Mouse (Mus musculus): ENCODE data around the gene Gdpgp1. TPM values are rescaled to one million over a fixed set of nuclear protein-coding genes. Genes with fewer than 3 reads are reported as not detected.

Gene Gdpgp1
- total and polyA plus RNA-seq, 3 experiments: 2.0 to 3.6 (median 3.0) TPM

- no peak overlapping the region for H3K27ac ChIP-seq (ENCODE audit: insufficient read depth, low read depth)
- H3K9ac ChIP-seq (ENCODE audit: insufficient read depth, low read depth): no peak overlapping the region
- no peaks in the 10 kb centered on the region for H3K9me3 ChIP-seq (replicated peaks; ENCODE audit: low read length)
- DNase-seq (ENCODE audit: extremely low read depth): no peak
- dilution Hi-C loops (cut with MboI; ENCODE audit: extremely low pct_ligation_motif_present, extremely low pct_unique_long_range_greater_than_20kb, low sequenced_read_pairs): no loop called here
- no peak overlapping the region for H3K4me3 ChIP-seq (replicated peaks in 1 of 3; ENCODE audit: low read depth in 2 of 3, low read length in 2 of 3, poor library complexity in 1 of 3)
- no peaks in the 10 kb centered on the region for H3K27me3 ChIP-seq (replicated peaks)
- TF ChIP-seq IRF4 (IDR thresholded peaks at IDR 0.05; ENCODE audit: low read depth, low read length): no peak
- H3K4me2 ChIP-seq (ENCODE audit: insufficient read depth, low read depth, poor library complexity, severe bottlenecking): no peak overlapping the region
- in situ Hi-C loops (cut with MboI; ENCODE audit: low pct_ligation_motif_present, low pct_unique_long_range_greater_than_20kb, low sequenced_read_pairs): loop anchor here (25.0 kb wide), 1 partner anchor 252 kb away; the partner anchor contains the start of gene Zfp710
- H3K4me1 ChIP-seq (ENCODE audit: control insufficient read depth in 1 of 2, insufficient read depth in 2 of 2): peaks cover 3 to 30% of the 10 kb centered on the region in 2 experiments; a peak in 2 of 4 replicates
- H3K36me3 ChIP-seq (replicated peaks in 1 of 2; ENCODE audit: control insufficient read depth in 1 of 2, insufficient read depth in 1 of 2, low read length in 1 of 2): peaks cover 32 to 41% of the 10 kb centered on the region in 2 experiments
- H3K79me2 ChIP-seq (replicated peaks; ENCODE audit: control insufficient read depth, extremely low read depth, insufficient read depth, poor library complexity, severe bottlenecking): peaks cover 25% of the 10 kb centered on the region
Measured at GRCm38 (mm10) chr7:80264606-80265005, 31.9 kb downstream of the Gdpgp1 start.

- no peak for DNase-seq (ENCODE audit: extremely low read depth)
- Histone ChIP-seq H3K4me1 (ENCODE audit: control insufficient read depth in 1 of 2, insufficient read depth in 2 of 2) (peaks cover 9 to 40% of the 10 kb centered on the region in 2 experiments; a peak in 3 of 4 replicates), H3K9ac (ENCODE audit: insufficient read depth, low read depth) (no peak overlapping the region), H3K9me3 (replicated peaks; ENCODE audit: low read length) (no peaks in the 10 kb centered on the region), H3K27me3 (replicated peaks) (no peaks in the 10 kb centered on the region), H3K36me3 (replicated peaks in 1 of 2; ENCODE audit: control insufficient read depth in 1 of 2, insufficient read depth in 1 of 2, low read length in 1 of 2) (peaks cover 37 to 56% of the 10 kb centered on the region in 2 experiments), H3K79me2 (replicated peaks; ENCODE audit: control insufficient read depth, extremely low read depth, insufficient read depth, poor library complexity, severe bottlenecking) (peaks cover 26% of the 10 kb centered on the region), H3K4me3 (replicated peaks in 1 of 3; ENCODE audit: low read depth in 2 of 3, low read length in 2 of 3, poor library complexity in 1 of 3) (no peak overlapping the region), H3K4me2 (ENCODE audit: insufficient read depth, low read depth, poor library complexity, severe bottlenecking) (no peak overlapping the region), H3K27ac (ENCODE audit: insufficient read depth, low read depth) (no peak overlapping the region)
- in situ Hi-C loops (cut with MboI; ENCODE audit: low pct_ligation_motif_present, low pct_unique_long_range_greater_than_20kb, low sequenced_read_pairs): loop anchor here (25.0 kb wide), 1 partner anchor 255 kb away; the partner anchor contains the start of gene Zfp710
- dilution Hi-C loops (cut with MboI; ENCODE audit: extremely low pct_ligation_motif_present, extremely low pct_unique_long_range_greater_than_20kb, low sequenced_read_pairs): no loop called here
- TF ChIP-seq IRF4 (IDR thresholded peaks at IDR 0.05; ENCODE audit: low read depth, low read length) (no peak), POLR2AphosphoS2 (IDR thresholded peaks at IDR 0.05; ENCODE audit: low read depth, low read length) (no peak), MYC (IDR thresholded peaks at IDR 0.05; ENCODE audit: low read depth, low read length) (no peak), GABPA (IDR thresholded peaks at IDR 0.05; ENCODE audit: insufficient replicate concordance, low read depth, low read length) (no peak), ZC3H11A (IDR thresholded peaks at IDR 0.05; ENCODE audit: low read depth, low read length) (no peak), USF1 (IDR thresholded peaks at IDR 0.05; ENCODE audit: low read depth, low read length) (no peak), MXI1 (IDR thresholded peaks at IDR 0.05; ENCODE audit: low read depth, low read length) (no peak), CHD1 (IDR thresholded peaks at IDR 0.05; ENCODE audit: low read depth, low read length) (no peak), MAX (IDR thresholded peaks at IDR 0.05; ENCODE audit: low read length) (no peak), CHD2 (IDR thresholded peaks at IDR 0.05; ENCODE audit: low read length) (no peak), MAZ (IDR thresholded peaks at IDR 0.05; ENCODE audit: low read depth, low read length) (no peak), UBTF (IDR thresholded peaks at IDR 0.05; ENCODE audit: low read depth, low read length) (no peak), MEF2A (IDR thresholded peaks at IDR 0.05; ENCODE audit: borderline replicate concordance, low read depth, low read length) (no peak), NRF1 (IDR thresholded peaks at IDR 0.05; ENCODE audit: low read depth, low read length) (no peak), JUND (conservative IDR thresholded peaks at IDR 0.05; ENCODE audit: low read depth, low read length) (no peak), JUN (IDR thresholded peaks at IDR 0.05; ENCODE audit: insufficient read depth, low read depth, low read length) (no peak), EP300 (IDR thresholded peaks at IDR 0.05; ENCODE audit: low read length) (no peak), RCOR1 (conservative IDR thresholded peaks at IDR 0.05; ENCODE audit: low read depth, low read length) (no peak), E2F4 (IDR thresholded peaks at IDR 0.05; ENCODE audit: insufficient replicate concordance, low read depth, low read length) (no peak), ETS1 (conservative IDR thresholded peaks at IDR 0.05; ENCODE audit: low read depth, low read length) (no peak)
Measured at GRCm38 (mm10) chr7:80267764-80268163, 35.1 kb downstream of the Gdpgp1 start.
